Mouse (Mus musculus) natural killer cell, adult 2 months (primary cell): ENCODE measurements at regions not wholly inside any gene's neighbourhood (a gene's known extent, or its start where the extent isn't known, plus 50 kb on each side); places are given as distances from the start of the nearest gene placed in this dataset.

Experiments
- DNase-seq, 2 experiments: peaks; one replicate each; pipeline ENCODE4 v3.0.0; 2022; ENCODE audit warnings: low spot score in 2 of 2

GRCm38 (mm10) chr2:117912722-117913121, 199.0 kb upstream of the Thbs1 start:
- no peak for DNase-seq

GRCm38 (mm10) chr2:117913846-117914245, 197.8 kb upstream of the Thbs1 start:
- DNase-seq, result no peak

GRCm38 (mm10) chr2:117915821-117916220, 195.9 kb upstream of the Thbs1 start:
- DNase-seq, result no peak

GRCm38 (mm10) chr2:117917181-117917580, 194.5 kb upstream of the Thbs1 start:
- no peak for DNase-seq

GRCm38 (mm10) chr2:117924877-117925276, 186.8 kb upstream of the Thbs1 start:
- DNase-seq, result no peak

- DNase-seq, result no peak
Observed at GRCm38 (mm10) chr2:117925412-117925811, 186.3 kb upstream of the Thbs1 start.

GRCm38 (mm10) chr2:117928062-117928461, 183.6 kb upstream of the Thbs1 start:
- no peak for DNase-seq

- DNase-seq, result no peak
Observed at GRCm38 (mm10) chr2:117929586-117929985, 182.1 kb upstream of the Thbs1 start.

GRCm38 (mm10) chr2:117930895-117931537, 180.7 kb upstream of the Thbs1 start:
- DNase-seq, result no peak

GRCm38 (mm10) chr2:117936590-117936989, 175.1 kb upstream of the Thbs1 start:
- no peak for DNase-seq

GRCm38 (mm10) chr2:117938283-117939049, 173.2 kb upstream of the Thbs1 start:
- no peak for DNase-seq

GRCm38 (mm10) chr2:117941517-117942096, 170.1 kb upstream of the Thbs1 start:
- no peak for DNase-seq

- DNase-seq, result no peak
Observed at GRCm38 (mm10) chr2:117943666-117944065, 168.0 kb upstream of the Thbs1 start.

- DNase-seq, result no peak
Observed at GRCm38 (mm10) chr2:117944325-117944724, 167.4 kb upstream of the Thbs1 start.

- no peak for DNase-seq
Observed at GRCm38 (mm10) chr2:117944942-117945341, 166.7 kb upstream of the Thbs1 start.

- DNase-seq, result no peak
Observed at GRCm38 (mm10) chr2:117950431-117951336, 161.0 kb upstream of the Thbs1 start.

- DNase-seq, result no peak
Observed at GRCm38 (mm10) chr2:117951337-117951718, 160.3 kb upstream of the Thbs1 start.

GRCm38 (mm10) chr2:117958737-117959136, 152.9 kb upstream of the Thbs1 start:
- no peak for DNase-seq

- DNase-seq, result no peak
Observed at GRCm38 (mm10) chr2:117959440-117959839, 152.2 kb upstream of the Thbs1 start.

GRCm38 (mm10) chr2:117962531-117962930, 149.1 kb upstream of the Thbs1 start:
- no peak for DNase-seq

GRCm38 (mm10) chr2:117963526-117963925, 148.2 kb upstream of the Thbs1 start:
- DNase-seq, result no peak

- DNase-seq, result no peak
Observed at GRCm38 (mm10) chr2:117965758-117966157, 145.9 kb upstream of the Thbs1 start.
